Mouse (Mus musculus) urinary bladder, postnatal 0 days (tissue): ENCODE data around the gene Rgs6. TPM values are rescaled to one million over a fixed set of nuclear protein-coding genes. Genes with fewer than 3 reads are reported as not detected.

Experiments used
- polyA plus RNA-seq: library from polyadenylated mRNA; unstranded; fragments of >200 nt; fragmentation: Nextera tagmentation; extraction: Ambion mirVana; gene quantifications from 2 replicates; pipeline ENCODE4 v1.2.1, GENCODE M21; 2015

Rgs6 gene
- 2.3 and 4.1 TPM in 2 replicates for polyA plus RNA-seq

DNA sequence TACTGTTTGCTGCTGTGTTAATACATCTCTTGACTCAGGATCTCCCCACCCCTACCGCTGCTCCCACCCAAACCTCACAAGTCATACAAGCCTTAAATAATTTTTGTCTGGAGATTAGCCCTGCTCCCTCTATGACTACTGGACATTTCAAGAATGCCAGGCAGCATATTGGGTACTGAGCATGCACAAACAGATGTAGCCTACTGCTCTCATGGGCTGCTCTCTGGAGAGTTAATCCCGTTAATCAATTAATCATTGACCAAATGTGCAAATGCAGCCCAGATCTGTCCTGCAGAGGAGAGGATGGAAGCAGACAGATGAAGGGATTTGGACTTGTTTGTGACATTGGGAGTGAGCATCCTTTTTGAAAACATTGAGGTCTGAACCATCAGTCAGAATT is at the start of gene Rgs6:
Gene Rgs6, plus strand, starts transcription at position 276 of the 400 bp plus-strand sequence.

